Mouse (Mus musculus): ENCODE measurements around the gene BC055324. TPM values are rescaled to one million over a fixed set of nuclear protein-coding genes. Genes with fewer than 3 reads are reported as not detected.

BC055324 gene
- polyA plus RNA-seq, 1 experiment from 2014 or later = 2.9 TPM

DNA sequence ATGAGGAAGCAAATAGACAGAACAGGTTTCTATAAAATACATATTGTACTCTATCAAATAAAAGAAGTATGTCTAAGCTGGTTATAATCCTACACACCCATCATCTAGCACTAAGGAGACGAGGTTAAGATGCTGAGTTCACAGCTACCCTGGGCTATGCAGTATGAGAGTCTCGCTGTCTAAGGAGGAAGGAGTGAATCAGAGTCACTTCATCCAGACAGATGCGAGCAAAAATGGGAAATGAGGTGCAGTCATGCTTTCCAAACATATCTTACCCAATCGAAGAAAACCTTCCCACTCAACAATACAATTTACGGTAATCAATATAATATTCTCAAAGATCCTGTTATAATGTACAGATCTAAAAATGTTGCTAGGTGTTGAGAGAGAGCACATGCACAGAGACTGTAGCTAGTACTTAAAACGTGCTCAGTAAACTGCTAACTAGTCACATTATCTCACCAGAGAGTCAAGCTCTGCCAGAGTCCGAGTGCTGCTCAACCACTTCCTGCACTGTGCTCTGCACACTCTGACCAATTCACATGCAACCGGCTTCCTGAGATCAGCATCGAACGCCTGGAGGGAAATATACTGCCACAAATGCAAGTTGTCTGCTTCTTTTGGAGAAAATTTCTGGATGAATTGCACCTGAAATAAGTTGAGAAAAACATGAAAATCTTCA, 30.4 kb downstream of the BC055324 start:
- no peak overlapping the region for H3K4me2 ChIP-seq (replicated peaks; ENCODE audit: low read depth)
- TF ChIP-seq CTCF (IDR thresholded peaks at IDR 0.05; ENCODE audit: low read depth) (no peak), EP300 (optimal IDR thresholded peaks at IDR 0.05) (no peak)
- H3K4me3 ChIP-seq (ENCODE audit: low read depth, low read length) = no peak overlapping the region
- DNase-seq (ENCODE audit: low spot score) (no peak), ATAC-seq (ENCODE audit: low FRiP score, low TSS enrichment) (no peak)
- H3K4me1 ChIP-seq (replicated peaks; ENCODE audit: control insufficient read depth, insufficient read depth) = no peaks in the 10 kb centered on the region
- no peaks in the 10 kb centered on the region for H3K36me3 ChIP-seq (ENCODE audit: control insufficient read depth, insufficient read depth, low read length)
- H3K27me3 ChIP-seq (ENCODE audit: control insufficient read depth, insufficient read depth, low read length) = no peaks in the 10 kb centered on the region
- 84% methylated on average over 10 of the region's 10 CpGs for WGBS
- no peaks in the 10 kb centered on the region for H3K9me3 ChIP-seq (ENCODE audit: control insufficient read depth, low read length)
- H3K9ac ChIP-seq (ENCODE audit: low read length) = no peak overlapping the region
- H3K27ac ChIP-seq (replicated peaks) = no peak overlapping the region

DNA sequence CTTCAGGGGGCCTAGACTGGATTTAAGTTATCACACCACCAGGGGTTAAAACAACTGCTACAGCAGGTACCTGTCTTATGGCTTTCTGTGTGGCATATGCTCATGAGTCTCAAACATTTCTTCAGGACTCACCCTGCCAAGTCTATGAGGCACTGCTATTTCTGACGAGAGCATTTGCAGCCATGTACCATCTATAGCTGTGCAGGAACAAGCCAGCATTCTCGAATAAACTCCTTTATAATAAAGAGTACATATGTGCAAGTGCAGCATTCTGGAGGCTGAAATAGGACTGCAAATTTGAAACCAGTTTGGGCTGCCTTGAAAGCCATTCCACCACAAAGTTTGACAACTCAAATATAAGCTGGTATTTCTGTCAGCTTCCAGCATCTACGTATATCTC, 36.6 kb downstream of the BC055324 start:
- H3K4me1 ChIP-seq (replicated peaks; ENCODE audit: control insufficient read depth, insufficient read depth) = no peaks in the 10 kb centered on the region
- DNase-seq (ENCODE audit: low spot score) (no peak), ATAC-seq (ENCODE audit: low FRiP score, low TSS enrichment) (no peak)
- TF ChIP-seq EP300 (optimal IDR thresholded peaks at IDR 0.05) = no peak
- TF ChIP-seq CTCF (IDR thresholded peaks at IDR 0.05; ENCODE audit: low read depth) = no peak
- H3K36me3 ChIP-seq (ENCODE audit: control insufficient read depth, insufficient read depth, low read length) = peaks cover 13% of the 10 kb centered on the region
- no peak overlapping the region for H3K27ac ChIP-seq (replicated peaks)
- H3K4me3 ChIP-seq (ENCODE audit: low read depth, low read length) = no peak overlapping the region
- no peak overlapping the region for H3K4me2 ChIP-seq (replicated peaks; ENCODE audit: low read depth)
- no peaks in the 10 kb centered on the region for H3K9me3 ChIP-seq (ENCODE audit: control insufficient read depth, low read length)
- WGBS = 79% methylated on average over 3 of the region's 3 CpGs
- no peaks in the 10 kb centered on the region for H3K27me3 ChIP-seq (ENCODE audit: control insufficient read depth, insufficient read depth, low read length)
- no peak overlapping the region for H3K9ac ChIP-seq (ENCODE audit: low read length)

DNA sequence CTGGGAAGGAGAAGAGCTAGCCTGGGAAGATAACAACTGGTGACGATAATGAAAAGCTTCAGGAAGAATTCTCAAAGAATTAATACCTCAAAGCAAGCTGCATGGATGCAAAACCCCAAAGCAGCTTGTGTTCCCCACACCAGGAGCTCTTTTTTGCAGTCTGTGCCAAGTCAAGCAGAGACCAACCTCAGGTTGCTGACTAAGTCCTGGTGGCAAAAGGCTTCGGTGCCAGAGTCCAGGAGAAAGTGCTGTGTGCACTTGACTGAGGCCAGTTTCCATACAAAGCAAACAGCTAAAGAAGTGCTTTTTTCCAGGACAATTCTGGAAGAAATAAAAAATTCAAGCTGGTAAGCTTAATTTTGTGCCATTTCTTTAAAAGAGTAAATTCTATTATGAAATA, 41.2 kb downstream of the BC055324 start:
- DNase-seq (ENCODE audit: low spot score) (no peak), ATAC-seq (ENCODE audit: low FRiP score, low TSS enrichment) (no peak)
- H3K4me2 ChIP-seq (replicated peaks; ENCODE audit: low read depth) = no peak overlapping the region
- H3K4me1 ChIP-seq (replicated peaks; ENCODE audit: control insufficient read depth, insufficient read depth) = no peaks in the 10 kb centered on the region
- no peak overlapping the region for H3K27ac ChIP-seq (replicated peaks)
- peaks cover 31% of the 10 kb centered on the region for H3K36me3 ChIP-seq (ENCODE audit: control insufficient read depth, insufficient read depth, low read length)
- WGBS = 85% methylated on average over 2 of the region's 2 CpGs
- H3K9ac ChIP-seq (ENCODE audit: low read length) = no peak overlapping the region
- H3K27me3 ChIP-seq (ENCODE audit: control insufficient read depth, insufficient read depth, low read length) = no peaks in the 10 kb centered on the region
- H3K9me3 ChIP-seq (ENCODE audit: control insufficient read depth, low read length) = no peaks in the 10 kb centered on the region
- TF ChIP-seq CTCF (IDR thresholded peaks at IDR 0.05; ENCODE audit: low read depth) (no peak), EP300 (optimal IDR thresholded peaks at IDR 0.05) (no peak)
- no peak overlapping the region for H3K4me3 ChIP-seq (ENCODE audit: low read depth, low read length)

GRCm38 (mm10) chr1:163942056-163942455, 52.5 kb downstream of the BC055324 start:
- TF ChIP-seq EP300 (optimal IDR thresholded peaks at IDR 0.05) = no peak
- TF ChIP-seq CTCF (IDR thresholded peaks at IDR 0.05; ENCODE audit: low read depth) = no peak
- Histone ChIP-seq H3K4me2 (replicated peaks; ENCODE audit: low read depth) (no peak overlapping the region), H3K4me1 (replicated peaks; ENCODE audit: control insufficient read depth, insufficient read depth) (no peaks in the 10 kb centered on the region), H3K9me3 (ENCODE audit: control insufficient read depth, low read length) (no peaks in the 10 kb centered on the region), H3K27ac (replicated peaks) (no peak overlapping the region), H3K9ac (ENCODE audit: low read length) (no peak overlapping the region), H3K36me3 (ENCODE audit: control insufficient read depth, insufficient read depth, low read length) (peaks cover 28% of the 10 kb centered on the region), H3K27me3 (ENCODE audit: control insufficient read depth, insufficient read depth, low read length) (no peaks in the 10 kb centered on the region), H3K4me3 (ENCODE audit: low read depth, low read length) (no peak overlapping the region)
- 53% methylated on average over 6 of the region's 6 CpGs for WGBS
- no peak for ATAC-seq (ENCODE audit: low FRiP score, low TSS enrichment)
- DNase-seq (ENCODE audit: low spot score) = no peak

DNA sequence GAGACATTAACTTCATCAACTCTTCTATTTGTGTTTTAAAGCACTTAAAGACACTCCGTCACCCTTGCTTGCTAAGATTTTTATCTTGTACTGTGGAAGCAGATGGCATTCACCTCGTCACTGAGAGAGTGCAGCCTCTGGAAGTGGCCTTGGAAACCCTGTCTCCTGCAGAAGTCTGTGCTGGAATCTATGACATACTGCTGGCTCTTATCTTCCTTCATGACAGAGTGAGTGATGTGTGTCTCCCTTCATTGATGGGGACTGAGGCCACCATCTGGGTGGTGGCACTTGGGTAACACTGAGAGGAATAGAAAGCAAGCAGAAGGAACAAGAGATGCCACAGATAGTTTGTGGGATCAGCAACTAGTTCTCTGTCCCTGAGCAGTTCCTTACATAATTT, 60.0 kb downstream of the BC055324 start:
- Histone ChIP-seq H3K9me3 (ENCODE audit: control insufficient read depth, low read length) (no peaks in the 10 kb centered on the region), H3K4me2 (replicated peaks; ENCODE audit: low read depth) (no peak overlapping the region), H3K27me3 (ENCODE audit: control insufficient read depth, insufficient read depth, low read length) (no peaks in the 10 kb centered on the region), H3K4me3 (ENCODE audit: low read depth, low read length) (no peak overlapping the region), H3K27ac (replicated peaks) (no peak overlapping the region), H3K36me3 (ENCODE audit: control insufficient read depth, insufficient read depth, low read length) (peaks cover 27% of the 10 kb centered on the region), H3K9ac (ENCODE audit: low read length) (no peak overlapping the region), H3K4me1 (replicated peaks; ENCODE audit: control insufficient read depth, insufficient read depth) (peaks cover 3% of the 10 kb centered on the region; the same call in 1 of the 2 replicates)
- no peak for TF ChIP-seq EP300 (optimal IDR thresholded peaks at IDR 0.05)
- TF ChIP-seq CTCF (IDR thresholded peaks at IDR 0.05; ENCODE audit: low read depth) = no peak
- no peak for DNase-seq (ENCODE audit: low spot score)
- no peak for ATAC-seq (ENCODE audit: low FRiP score, low TSS enrichment)
- 75% methylated on average over 2 of the region's 2 CpGs for WGBS

DNA sequence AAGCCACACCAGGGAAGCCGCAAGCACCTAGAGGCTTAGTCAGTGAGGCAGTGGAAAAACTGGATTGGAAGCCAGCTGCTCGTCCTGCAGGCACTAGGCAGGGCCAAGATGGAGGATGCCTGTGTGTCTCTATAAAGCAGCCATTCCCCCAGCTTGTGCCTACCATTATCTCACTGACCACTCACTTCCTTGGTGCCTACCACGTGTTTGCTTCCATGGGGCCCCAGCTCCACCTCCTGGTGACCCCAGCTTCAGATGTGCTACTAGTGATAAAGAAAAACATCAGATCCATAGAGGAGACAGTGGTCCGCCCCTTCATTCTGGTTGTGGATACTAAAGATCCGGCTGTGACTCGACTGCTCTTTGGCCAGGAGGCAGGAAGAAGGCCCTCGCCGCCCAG, 62.8 kb downstream of the BC055324 start:
- Histone ChIP-seq H3K4me1 (replicated peaks; ENCODE audit: control insufficient read depth, insufficient read depth) (peaks cover 3% of the 10 kb centered on the region; the same call in 1 of the 2 replicates), H3K9me3 (ENCODE audit: control insufficient read depth, low read length) (no peaks in the 10 kb centered on the region), H3K27ac (replicated peaks) (no peak overlapping the region), H3K36me3 (ENCODE audit: control insufficient read depth, insufficient read depth, low read length) (peaks cover 14% of the 10 kb centered on the region), H3K27me3 (ENCODE audit: control insufficient read depth, insufficient read depth, low read length) (no peaks in the 10 kb centered on the region), H3K4me2 (replicated peaks; ENCODE audit: low read depth) (no peak overlapping the region), H3K9ac (ENCODE audit: low read length) (no peak overlapping the region), H3K4me3 (ENCODE audit: low read depth, low read length) (no peak overlapping the region)
- ATAC-seq (ENCODE audit: low FRiP score, low TSS enrichment) = no peak
- TF ChIP-seq CTCF (IDR thresholded peaks at IDR 0.05; ENCODE audit: low read depth) (no peak), EP300 (optimal IDR thresholded peaks at IDR 0.05) (no peak)
- DNase-seq (ENCODE audit: low spot score) = no peak
- 75% methylated on average over 8 of the region's 8 CpGs for WGBS
